Mouse (Mus musculus): ENCODE data around the gene Susd3. TPM values are rescaled to one million over a fixed set of nuclear protein-coding genes. Genes with fewer than 3 reads are reported as not detected.

Susd3 gene
- total and polyA plus RNA-seq, 3 experiments: 2.0 to 8.6 (median 3.3) TPM

- Histone ChIP-seq H3K27me3 (ENCODE audit: insufficient read depth, low read length) (peaks cover 17% of the 10 kb centered on the region; the same call in 1 of the 2 replicates), H3K4me1 (ENCODE audit: insufficient read depth, low read depth, low read length) (peaks cover 19% of the 10 kb centered on the region), H3K36me3 (replicated peaks) (peaks cover 6% of the 10 kb centered on the region), H3K4me3 (ENCODE audit: low read depth, low read length) (no peak overlapping the region), H3K9me3 (replicated peaks) (peaks cover 7% of the 10 kb centered on the region)
- TF ChIP-seq TAL1 (conservative IDR thresholded peaks at IDR 0.05; ENCODE audit: low read depth, low read length) (no peak), GATA1 (IDR thresholded peaks at IDR 0.05; ENCODE audit: borderline replicate concordance, low read length) (no peak), CTCF (IDR thresholded peaks at IDR 0.05; ENCODE audit: low read depth, low read length) (no peak), POLR2AphosphoS5 (IDR thresholded peaks at IDR 0.05; ENCODE audit: insufficient replicate concordance, low read depth, low read length) (no peak)
- ATAC-seq (ENCODE audit: extremely low read depth, insufficient number of reproducible peaks, low FRiP score, poor library complexity, severe bottlenecking) (no peak), DNase-seq (ENCODE audit: low spot score) (no peak)
Measured at GRCm38 (mm10) chr13:49243492-49243891, 5.0 kb downstream of the Susd3 start.

DNA sequence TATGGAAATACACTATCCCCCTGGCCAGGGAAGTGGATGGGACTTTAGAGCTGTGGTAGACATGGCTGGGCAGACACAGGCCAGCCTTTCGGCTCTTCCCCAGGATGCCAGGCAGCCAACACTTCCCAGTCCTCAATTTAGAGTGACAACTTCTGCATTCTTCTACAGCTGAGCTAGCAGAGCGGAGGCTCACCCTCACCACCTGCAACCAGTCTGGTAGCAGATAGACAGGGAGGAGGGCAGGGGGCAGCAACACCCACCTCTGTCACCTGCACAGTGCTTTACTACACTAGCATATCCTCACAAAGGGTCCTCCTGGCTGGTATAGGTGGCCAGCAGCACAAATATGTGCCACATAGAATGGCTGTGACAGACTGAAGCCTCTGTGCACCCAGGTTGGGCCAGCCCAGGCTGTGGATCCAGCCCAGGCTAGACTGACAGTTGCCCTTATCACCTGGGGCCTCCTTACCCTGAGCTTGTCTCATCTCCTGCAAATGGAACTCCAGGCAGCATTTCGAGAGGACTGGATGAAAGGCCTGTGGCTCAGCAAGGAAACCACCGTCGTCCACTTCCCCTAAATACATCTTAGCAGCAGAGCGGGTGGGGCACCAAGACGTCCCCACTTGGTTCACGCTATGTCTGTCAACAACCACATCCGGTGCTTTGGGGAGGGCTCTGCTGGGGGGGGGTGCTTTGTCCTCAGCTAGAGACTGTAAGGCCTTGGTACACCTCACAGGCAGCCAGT, 6.0 kb downstream of the Susd3 start:
- H3K27me3 ChIP-seq (ENCODE audit: insufficient read depth, low read length): peaks cover 15% of the 10 kb centered on the region; the same call in 1 of the 2 replicates
- H3K4me1 ChIP-seq (ENCODE audit: insufficient read depth, low read depth, low read length): peaks cover 20% of the 10 kb centered on the region
- H3K36me3 ChIP-seq (replicated peaks): peaks cover 11% of the 10 kb centered on the region
- DNase-seq (ENCODE audit: low spot score) (peak; percentile 74), ATAC-seq (ENCODE audit: extremely low read depth, insufficient number of reproducible peaks, low FRiP score, poor library complexity, severe bottlenecking) (peak; percentile 56)
- H3K9me3 ChIP-seq (replicated peaks): no peaks in the 10 kb centered on the region
- H3K4me3 ChIP-seq (ENCODE audit: low read depth, low read length): peak overlapping the region; percentile 27; the same call in 1 of the 2 replicates
- TF ChIP-seq GATA1 (IDR thresholded peaks at IDR 0.05; ENCODE audit: borderline replicate concordance, low read length) (no peak), CTCF (IDR thresholded peaks at IDR 0.05; ENCODE audit: low read depth, low read length) (no peak), POLR2AphosphoS5 (IDR thresholded peaks at IDR 0.05; ENCODE audit: insufficient replicate concordance, low read depth, low read length) (no peak), GATA2 (IDR thresholded peaks at IDR 0.05; ENCODE audit: borderline replicate concordance, low read depth, low read length) (no peak), TAL1 (conservative IDR thresholded peaks at IDR 0.05; ENCODE audit: low read depth, low read length) (no peak)

- Histone ChIP-seq H3K4me3 (ENCODE audit: low read depth, low read length) (no peak overlapping the region), H3K4me1 (ENCODE audit: insufficient read depth, low read depth, low read length) (peaks cover 19% of the 10 kb centered on the region), H3K36me3 (replicated peaks) (peaks cover 13% of the 10 kb centered on the region), H3K27me3 (ENCODE audit: insufficient read depth, low read length) (peaks cover 16% of the 10 kb centered on the region), H3K9me3 (replicated peaks) (no peaks in the 10 kb centered on the region)
- ATAC-seq (ENCODE audit: extremely low read depth, insufficient number of reproducible peaks, low FRiP score, poor library complexity, severe bottlenecking) (no peak), DNase-seq (ENCODE audit: low spot score) (no peak)
- TF ChIP-seq GATA1 (IDR thresholded peaks at IDR 0.05; ENCODE audit: borderline replicate concordance, low read length) (no peak), GATA2 (IDR thresholded peaks at IDR 0.05; ENCODE audit: borderline replicate concordance, low read depth, low read length) (no peak), TAL1 (conservative IDR thresholded peaks at IDR 0.05; ENCODE audit: low read depth, low read length) (no peak), CTCF (IDR thresholded peaks at IDR 0.05; ENCODE audit: low read depth, low read length) (no peak), POLR2AphosphoS5 (IDR thresholded peaks at IDR 0.05; ENCODE audit: insufficient replicate concordance, low read depth, low read length) (no peak)
Measured at GRCm38 (mm10) chr13:49238737-49239136, 9.8 kb downstream of the Susd3 start.

DNA sequence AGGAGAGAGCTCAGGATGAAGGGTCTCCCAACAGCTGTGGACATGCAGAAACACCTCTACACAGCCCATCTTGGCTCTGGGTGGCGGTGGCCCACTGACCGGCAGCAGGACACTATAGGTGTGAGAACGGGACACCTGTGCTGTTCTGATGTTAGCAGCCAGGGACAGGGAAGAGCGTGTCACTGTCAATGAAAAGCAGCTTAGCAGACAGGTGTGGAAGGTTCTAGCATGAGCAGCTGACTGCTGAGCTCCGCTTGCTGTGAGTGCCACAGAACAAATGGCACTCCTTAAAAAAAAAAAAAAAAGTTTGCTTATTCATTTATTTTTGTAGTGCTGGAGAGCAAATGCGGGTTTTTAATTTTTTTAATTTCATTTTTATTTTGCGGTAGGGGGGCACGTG, 10.9 kb downstream of the Susd3 start:
- H3K4me3 ChIP-seq (ENCODE audit: low read depth, low read length): no peak overlapping the region
- peaks cover 20% of the 10 kb centered on the region for H3K27me3 ChIP-seq (ENCODE audit: insufficient read depth, low read length)
- ATAC-seq (ENCODE audit: extremely low read depth, insufficient number of reproducible peaks, low FRiP score, poor library complexity, severe bottlenecking) (no peak), DNase-seq (ENCODE audit: low spot score) (no peak)
- peaks cover 13% of the 10 kb centered on the region for H3K36me3 ChIP-seq (replicated peaks)
- TF ChIP-seq CTCF (IDR thresholded peaks at IDR 0.05; ENCODE audit: low read depth, low read length): no peak
- TF ChIP-seq POLR2AphosphoS5 (IDR thresholded peaks at IDR 0.05; ENCODE audit: insufficient replicate concordance, low read depth, low read length): no peak
- no peak for TF ChIP-seq TAL1 (conservative IDR thresholded peaks at IDR 0.05; ENCODE audit: low read depth, low read length)
- TF ChIP-seq GATA2 (IDR thresholded peaks at IDR 0.05; ENCODE audit: borderline replicate concordance, low read depth, low read length): no peak
- no peak for TF ChIP-seq GATA1 (IDR thresholded peaks at IDR 0.05; ENCODE audit: borderline replicate concordance, low read length)
- H3K9me3 ChIP-seq (replicated peaks): no peaks in the 10 kb centered on the region
- peaks cover 10% of the 10 kb centered on the region for H3K4me1 ChIP-seq (ENCODE audit: insufficient read depth, low read depth, low read length)

GRCm38 (mm10) chr13:49234711-49235110, 13.8 kb downstream of the Susd3 start:
- peaks cover 25% of the 10 kb centered on the region for H3K27me3 ChIP-seq (ENCODE audit: insufficient read depth, low read length)
- ATAC-seq (ENCODE audit: extremely low read depth, insufficient number of reproducible peaks, low FRiP score, poor library complexity, severe bottlenecking) (no peak), DNase-seq (ENCODE audit: low spot score) (no peak)
- H3K4me3 ChIP-seq (ENCODE audit: low read depth, low read length): no peak overlapping the region
- H3K4me1 ChIP-seq (ENCODE audit: insufficient read depth, low read depth, low read length): 0 out of 2 replicates have a peak, but pooled peaks cover 4% of the 10 kb centered on the region
- H3K9me3 ChIP-seq (replicated peaks): no peaks in the 10 kb centered on the region
- H3K36me3 ChIP-seq (replicated peaks): peaks cover 9% of the 10 kb centered on the region
- TF ChIP-seq GATA2 (IDR thresholded peaks at IDR 0.05; ENCODE audit: borderline replicate concordance, low read depth, low read length) (no peak), CTCF (IDR thresholded peaks at IDR 0.05; ENCODE audit: low read depth, low read length) (no peak), TAL1 (conservative IDR thresholded peaks at IDR 0.05; ENCODE audit: low read depth, low read length) (no peak)

DNA sequence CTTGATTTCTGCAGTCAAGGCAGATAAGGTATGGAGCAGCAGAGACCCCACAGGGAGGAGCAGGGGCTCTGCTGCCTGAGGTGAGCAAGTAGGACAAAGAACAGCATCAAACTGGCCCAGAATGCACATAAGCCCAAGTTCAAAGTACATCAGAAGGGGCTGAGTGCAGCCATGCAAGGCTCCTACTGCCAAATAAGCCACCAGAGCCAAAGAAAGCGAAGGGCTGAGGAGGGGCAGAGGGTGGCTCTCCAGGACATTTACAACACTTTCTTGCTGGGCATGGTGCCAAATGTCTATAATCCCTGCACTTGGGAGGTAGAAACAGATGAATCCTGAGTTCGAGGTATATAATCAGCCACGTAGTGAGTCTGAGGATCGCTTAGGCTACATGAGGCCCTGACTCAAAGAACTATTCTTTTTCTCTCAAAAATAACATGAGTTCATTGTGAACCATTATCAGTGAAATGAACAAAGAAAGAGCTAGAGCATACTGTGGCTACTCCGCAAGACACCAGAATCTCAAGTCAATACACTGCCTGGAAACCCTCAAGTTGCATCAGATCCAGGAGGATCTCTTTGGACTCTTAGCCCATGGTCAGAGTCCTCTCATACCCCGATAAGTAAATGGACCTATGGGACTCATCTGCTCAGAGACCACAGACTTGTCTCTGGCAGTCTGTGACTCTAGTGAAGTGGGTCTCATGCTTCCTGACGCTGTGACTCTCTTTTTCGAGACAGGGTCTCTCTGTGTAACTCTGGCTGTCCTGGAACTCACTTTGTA, 14.5 kb downstream of the Susd3 start:
- no peaks in the 10 kb centered on the region for H3K9me3 ChIP-seq (replicated peaks)
- peaks cover 25% of the 10 kb centered on the region for H3K27me3 ChIP-seq (ENCODE audit: insufficient read depth, low read length)
- H3K4me1 ChIP-seq (ENCODE audit: insufficient read depth, low read depth, low read length): 0 out of 2 replicates have a peak, but pooled peaks cover 4% of the 10 kb centered on the region
- no peak overlapping the region for H3K4me3 ChIP-seq (ENCODE audit: low read depth, low read length)
- ATAC-seq (ENCODE audit: extremely low read depth, insufficient number of reproducible peaks, low FRiP score, poor library complexity, severe bottlenecking) (no peak), DNase-seq (ENCODE audit: low spot score) (no peak)
- TF ChIP-seq GATA1 (IDR thresholded peaks at IDR 0.05; ENCODE audit: borderline replicate concordance, low read length): no peak
- no peak for TF ChIP-seq CTCF (IDR thresholded peaks at IDR 0.05; ENCODE audit: low read depth, low read length)
- no peak for TF ChIP-seq GATA2 (IDR thresholded peaks at IDR 0.05; ENCODE audit: borderline replicate concordance, low read depth, low read length)
- no peak for TF ChIP-seq TAL1 (conservative IDR thresholded peaks at IDR 0.05; ENCODE audit: low read depth, low read length)
- TF ChIP-seq POLR2AphosphoS5 (IDR thresholded peaks at IDR 0.05; ENCODE audit: insufficient replicate concordance, low read depth, low read length): no peak
- peaks cover 9% of the 10 kb centered on the region for H3K36me3 ChIP-seq (replicated peaks)
